Mouse (Mus musculus): ENCODE results near the gene Amhr2.

The Amhr2 gene

DNA sequence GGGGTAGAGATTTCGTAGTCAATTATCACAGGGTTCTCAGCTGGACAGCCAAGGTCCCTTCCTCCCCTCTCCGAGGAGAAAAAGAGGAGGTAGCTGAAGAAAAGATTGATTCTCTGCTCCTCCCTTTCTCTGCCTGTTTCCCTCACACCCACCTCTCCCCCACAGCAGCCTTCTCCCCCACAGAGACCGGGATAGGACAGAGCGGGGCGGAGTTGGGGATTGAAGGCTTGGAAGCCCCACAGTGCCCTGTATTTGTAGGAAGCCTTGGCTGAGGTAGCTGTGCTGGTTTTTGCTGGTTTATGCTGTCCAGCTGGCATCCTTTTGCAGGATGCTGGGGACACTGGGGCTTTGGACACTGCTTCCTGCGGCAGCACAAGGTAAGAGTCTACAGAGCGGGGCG lies at the start of gene Amhr2:
Gene Amhr2 (plus strand): TSS at position 222 of the 400 bp plus-strand sequence.
- no peak for DNase-seq

DNA sequence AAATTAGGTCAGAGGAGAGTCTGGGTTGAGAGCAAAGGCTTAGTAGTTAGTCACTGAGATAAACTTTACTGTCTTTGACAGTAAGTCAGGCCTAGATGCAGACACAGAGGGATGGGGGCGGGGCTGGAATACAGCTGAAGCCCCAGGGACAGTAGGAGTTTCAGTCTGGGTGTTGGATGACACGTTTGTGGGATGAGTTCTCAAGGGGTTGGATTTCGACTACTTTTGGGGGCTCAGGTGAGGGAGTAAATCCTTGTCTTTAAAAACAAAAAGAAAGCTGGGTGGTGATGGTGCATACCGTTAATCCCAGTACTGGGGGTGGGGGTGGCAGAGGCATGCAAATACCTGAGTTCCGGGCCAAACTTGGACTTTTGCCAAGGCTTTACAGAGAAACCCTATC lies 46.5 kb upstream of the Amhr2 start:
- DNase-seq, result no peak

DNA sequence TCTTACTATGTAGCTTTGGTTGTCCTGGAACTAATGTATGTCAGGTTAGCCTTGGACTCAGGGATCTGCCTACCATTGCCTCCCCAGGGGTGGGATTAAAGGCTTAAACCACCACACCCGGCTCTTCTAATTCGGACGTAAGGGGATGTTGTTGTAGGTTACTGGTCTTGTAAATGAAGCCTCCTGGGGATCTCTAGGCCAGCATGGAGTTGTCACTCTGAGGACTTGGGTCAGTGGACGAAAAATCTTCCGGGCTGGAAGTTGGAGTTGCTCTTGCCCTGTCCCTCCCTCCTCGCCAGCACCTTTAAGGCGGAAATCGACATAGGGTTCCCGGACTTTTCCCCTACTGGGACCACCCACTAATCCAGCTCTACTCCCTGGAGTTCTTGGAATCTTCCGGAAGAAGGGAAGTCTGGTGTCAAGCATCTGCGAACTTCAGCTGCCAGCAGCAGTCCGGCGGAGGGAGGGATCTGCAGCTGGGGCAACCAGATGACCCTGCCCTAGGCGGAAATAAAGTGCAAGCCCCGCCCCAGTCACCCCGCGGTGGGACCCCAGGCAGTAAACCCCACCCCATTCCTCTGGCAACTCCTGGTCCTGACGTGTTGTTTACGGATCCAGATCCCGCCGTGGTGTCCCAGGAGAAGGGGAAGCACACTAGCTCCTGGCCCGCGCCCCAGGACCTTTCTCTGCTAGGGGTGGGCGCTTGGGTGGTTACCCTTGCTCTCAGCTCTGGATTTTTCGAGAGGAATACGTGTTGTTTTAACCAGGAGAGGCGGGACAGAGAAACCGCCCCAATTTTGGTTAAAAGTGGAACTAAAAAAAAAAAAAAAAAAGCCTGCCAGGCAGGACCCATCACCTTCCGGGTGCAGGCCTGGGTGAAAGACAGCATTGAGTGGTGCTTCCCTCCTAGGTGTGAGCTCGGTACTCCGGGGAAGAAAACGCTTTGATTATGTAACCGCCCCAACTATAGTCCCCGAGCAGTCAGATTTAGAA lies 45.6 kb upstream of the Amhr2 start:
- peak; percentile 69 for DNase-seq

DNA sequence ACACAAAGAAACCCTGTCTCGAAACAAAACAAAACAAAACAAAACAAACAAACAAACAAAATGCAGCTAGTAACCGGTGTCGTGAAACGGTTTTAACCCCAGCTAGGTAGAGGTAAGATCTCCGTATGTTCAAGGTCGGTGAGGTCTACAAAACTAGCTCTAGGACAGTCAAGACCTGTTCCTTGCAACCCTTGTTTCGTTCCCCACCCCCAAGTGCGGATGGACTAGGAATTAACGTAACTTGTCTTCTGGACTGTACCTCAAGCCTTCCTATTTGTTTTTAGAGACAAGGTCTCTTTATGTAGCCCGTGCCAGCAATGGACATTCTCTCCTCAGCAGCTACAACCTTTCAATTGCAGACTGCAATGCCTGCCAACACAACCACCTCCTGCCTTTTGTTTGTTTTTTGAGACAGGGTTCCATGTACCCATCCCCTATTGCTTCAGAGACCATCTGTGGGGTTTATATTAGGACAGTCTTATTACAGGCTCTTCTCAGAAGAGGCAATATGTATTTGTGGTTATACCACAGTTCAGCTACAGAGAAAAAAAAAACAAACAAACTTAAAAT lies 44.6 kb upstream of the Amhr2 start:
- DNase-seq, result no peak

DNA sequence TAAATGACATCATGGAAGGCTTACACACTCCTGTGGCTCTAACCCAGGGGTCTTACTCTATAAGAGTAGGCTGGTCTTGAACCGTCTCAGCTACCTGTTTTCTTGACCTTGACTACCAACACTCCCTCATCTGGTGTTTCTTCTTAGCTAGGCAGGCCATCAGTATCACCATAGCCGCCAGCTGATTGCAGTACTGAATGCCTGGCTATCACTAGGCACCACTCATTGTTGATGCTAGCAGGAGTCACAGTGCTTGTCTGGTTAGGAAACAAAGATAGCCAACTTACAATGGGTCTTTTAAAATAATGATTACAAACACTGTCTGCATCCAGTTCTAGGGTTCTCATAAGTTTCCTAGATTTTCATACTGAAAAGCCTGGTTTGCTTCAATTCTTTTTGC lies 43.9 kb upstream of the Amhr2 start:
- DNase-seq, result no peak

DNA sequence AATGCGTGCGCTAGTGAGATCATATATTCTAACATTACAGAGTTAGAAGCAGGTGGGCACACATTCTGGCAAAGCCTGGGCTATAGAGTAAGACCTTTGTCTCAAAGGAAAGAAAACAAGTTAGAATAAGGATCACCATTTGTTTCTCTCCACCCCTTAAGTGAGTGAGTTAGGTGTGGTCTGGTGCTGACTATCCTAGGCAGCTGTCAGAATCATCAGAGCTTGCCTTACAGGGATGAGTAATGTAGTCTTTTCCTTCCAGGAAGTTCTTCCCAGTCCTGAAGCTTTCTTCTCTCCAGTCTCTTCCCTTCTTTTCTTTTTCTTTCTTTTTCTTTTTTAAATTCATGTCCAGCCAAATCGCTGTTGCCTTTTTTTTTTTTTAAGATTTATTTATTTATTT lies 43.0 kb upstream of the Amhr2 start:
- DNase-seq, result no peak

DNA sequence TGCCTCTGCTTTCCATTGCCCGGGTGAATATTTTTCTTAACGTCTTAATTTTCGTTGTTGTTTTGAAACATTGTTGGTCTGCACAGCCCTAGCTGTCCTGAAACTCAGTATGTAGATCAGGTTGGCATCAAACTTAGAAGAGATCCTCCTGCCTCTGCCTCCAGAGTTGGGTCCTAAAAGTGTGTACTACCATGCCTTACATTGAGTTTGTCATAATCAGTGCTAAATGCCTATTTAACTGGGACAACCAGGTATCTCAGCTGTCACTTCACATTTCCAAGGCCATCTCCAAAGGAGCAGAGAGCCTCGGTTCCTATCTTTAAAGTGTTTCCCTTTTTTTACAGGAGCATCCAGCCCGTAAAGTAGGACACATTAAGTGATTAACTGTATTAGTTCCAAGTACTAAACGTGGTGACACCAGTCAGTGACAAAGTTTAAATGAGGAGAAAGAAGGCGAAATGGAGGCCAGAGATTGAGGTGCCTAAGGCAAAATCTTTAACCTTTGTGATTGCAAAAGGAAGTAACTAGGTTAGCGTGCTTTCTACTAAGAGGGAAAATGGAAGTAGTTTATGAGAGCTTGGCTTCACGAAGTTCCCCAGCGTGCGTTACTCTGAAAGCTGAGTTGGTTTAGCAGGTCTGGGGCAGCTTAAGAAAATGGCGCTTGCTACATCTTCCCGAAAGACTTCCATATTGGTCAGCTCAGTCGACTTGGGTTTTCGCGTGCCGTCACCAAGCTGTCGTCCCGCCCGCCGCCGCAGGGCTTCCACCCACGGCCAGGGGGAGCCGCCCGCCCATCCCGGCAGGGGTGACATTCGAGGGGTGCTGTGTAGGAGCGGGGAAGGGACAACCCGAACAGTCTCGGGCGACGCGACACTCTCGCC lies 40.3 kb upstream of the Amhr2 start:
- DNase-seq, result no peak

DNA sequence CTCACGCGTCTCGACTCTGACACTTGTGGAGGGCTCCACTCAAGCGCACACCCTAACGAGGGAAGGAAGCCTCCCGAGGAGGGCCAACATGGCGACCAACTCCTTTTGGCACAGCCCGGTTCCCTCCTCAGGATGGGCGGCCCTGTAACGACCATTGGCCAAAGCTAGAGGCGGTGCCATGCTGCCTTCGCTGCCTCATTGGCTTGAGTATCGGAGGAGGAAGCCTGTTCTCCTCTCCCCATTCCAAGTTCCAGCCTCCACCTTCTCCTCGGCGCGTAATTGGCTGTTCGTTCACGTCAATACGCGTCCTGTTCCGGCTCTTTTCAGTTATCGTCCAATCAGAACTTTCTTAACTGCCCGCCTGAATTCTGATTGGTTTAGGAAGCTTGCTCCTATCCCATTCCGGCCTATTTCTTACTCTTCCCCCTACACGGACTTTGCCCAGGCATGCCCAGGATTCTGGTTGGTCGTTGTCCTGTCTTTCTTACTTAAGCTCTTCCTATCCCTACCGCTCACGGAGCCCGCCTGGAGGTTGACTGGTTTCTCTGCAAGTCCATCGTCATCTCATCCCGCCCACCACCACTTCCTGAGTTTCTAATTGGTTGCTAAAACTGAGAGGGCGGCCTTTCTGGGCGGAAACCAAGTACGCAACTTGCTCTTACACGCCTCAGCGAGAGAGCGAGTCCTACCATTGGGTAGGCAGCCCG lies 39.5 kb upstream of the Amhr2 start, which contains the start of gene Sp1:
Gene Sp1 (plus strand): TSS at position 655 of the 707 bp plus-strand sequence.
- DNase-seq, result peak; percentile 100

DNA sequence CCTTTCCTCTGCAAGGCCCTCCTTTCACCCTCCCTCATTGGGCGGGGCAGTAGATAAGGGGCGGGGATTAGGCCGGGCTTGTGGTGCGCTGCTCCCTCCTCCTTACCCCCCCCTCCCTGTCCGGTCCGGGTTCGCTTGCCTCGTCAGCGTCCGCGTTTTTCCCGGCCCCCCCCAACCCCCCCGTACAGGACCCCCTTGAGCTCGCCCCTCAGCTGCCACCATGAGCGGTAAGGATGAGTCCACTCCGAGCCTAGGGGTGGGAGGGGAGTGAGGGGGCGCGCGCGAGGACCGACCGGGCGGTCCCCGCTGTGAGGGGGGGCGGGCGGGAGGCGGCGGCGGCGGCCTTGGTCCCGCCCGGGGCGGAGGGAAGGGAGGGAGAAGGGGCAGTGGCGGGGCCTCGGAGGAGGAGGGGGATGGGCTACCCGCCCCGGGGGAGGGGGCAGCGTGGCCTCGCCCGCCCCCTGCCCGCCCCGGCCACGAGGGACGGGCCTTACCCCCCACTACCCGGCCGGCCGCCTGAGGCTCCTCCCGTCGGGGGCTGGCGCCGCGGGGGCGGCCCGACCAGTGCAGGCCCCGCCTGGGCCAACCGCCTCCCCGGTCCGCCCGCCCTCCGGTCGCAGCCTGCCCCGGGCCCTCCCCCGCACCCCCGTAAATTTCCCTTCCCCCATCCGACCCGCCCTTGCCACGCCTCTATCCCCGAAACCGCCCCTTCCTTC lies 38.8 kb upstream of the Amhr2 start:
- DNase-seq, result peak; percentile 69

DNA sequence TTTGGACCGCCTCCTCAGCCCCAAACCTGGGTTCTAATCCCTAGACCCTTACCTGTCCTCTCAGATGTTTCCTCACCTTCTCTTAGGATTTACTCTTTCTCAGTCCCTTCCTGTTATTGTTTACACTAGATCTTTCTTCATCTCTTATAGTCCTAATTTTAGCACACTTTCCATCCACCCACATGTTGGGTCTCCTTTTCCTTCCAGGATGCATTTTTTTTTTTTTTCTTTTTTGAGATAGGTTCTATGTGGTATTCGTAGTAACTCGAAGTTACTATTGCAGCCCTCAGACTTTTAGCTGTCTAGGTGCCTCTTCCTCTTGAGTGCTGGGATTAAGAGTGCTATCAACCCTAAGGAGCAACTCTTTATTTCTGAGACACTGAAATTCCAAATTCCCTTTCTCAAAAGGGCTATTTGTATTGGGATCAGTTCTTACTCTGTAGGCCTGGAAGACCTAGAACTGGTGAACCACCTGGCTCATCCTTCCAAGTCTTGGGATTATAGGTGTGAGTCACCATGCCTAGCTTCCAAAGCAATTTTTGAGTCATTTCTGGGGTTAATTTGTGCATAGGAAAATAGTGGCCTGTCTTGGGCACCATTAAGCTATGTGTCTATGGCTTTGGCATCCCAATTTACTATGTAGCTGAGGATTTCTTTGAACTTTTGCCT lies 38.1 kb upstream of the Amhr2 start:
- no peak for DNase-seq

DNA sequence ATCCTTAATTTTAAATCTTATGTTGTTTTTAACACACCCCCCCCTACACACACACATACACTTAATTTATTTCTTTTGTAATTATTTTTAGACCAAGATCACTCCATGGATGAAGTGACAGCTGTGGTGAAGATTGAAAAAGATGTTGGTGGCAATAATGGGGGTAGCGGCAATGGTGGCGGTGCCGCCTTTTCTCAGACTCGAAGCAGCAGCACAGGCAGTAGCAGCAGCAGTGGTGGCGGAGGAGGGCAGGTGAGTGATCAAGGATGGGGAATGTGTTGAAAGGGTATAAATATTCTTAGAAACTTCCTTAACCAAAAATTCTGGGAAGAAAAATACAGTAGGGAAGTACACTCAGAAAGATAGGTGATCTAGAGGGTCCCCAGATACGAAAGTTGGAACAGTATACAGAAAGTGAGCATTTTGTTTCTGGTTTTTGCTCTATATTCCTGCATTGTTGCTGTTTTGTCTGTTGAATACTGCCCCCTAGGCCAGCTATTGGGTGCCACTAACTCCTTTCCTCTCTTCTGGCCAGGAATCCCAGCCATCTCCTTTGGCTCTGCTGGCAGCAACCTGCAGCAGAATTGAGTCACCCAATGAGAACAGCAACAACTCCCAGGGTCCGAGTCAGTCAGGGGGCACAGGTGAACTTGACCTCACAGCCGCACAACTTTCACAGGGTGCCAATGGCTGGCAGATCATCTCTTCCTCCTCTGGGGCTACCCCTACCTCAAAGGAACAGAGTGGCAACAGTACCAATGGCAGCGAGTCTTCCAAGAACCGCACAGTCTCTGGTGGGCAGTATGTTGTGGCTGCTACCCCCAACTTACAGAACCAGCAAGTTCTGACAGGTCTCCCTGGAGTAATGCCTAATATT lies 37.2 kb upstream of the Amhr2 start:
- DNase-seq, result no peak

DNA sequence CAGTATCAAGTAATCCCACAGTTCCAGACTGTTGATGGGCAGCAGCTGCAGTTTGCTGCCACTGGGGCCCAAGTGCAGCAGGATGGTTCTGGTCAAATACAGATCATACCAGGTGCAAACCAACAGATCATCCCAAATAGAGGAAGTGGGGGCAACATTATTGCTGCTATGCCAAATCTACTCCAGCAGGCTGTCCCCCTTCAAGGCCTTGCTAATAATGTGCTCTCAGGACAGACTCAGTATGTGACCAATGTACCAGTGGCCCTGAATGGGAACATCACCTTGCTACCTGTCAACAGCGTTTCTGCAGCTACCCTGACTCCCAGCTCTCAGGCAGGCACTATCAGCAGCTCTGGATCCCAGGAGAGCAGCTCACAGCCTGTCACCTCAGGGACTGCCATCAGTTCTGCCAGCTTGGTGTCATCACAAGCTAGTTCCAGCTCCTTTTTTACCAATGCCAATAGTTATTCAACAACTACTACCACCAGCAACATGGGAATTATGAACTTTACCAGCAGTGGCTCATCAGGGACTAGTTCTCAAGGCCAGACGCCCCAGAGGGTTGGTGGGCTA lies 36.5 kb upstream of the Amhr2 start:
- DNase-seq, result no peak

DNA sequence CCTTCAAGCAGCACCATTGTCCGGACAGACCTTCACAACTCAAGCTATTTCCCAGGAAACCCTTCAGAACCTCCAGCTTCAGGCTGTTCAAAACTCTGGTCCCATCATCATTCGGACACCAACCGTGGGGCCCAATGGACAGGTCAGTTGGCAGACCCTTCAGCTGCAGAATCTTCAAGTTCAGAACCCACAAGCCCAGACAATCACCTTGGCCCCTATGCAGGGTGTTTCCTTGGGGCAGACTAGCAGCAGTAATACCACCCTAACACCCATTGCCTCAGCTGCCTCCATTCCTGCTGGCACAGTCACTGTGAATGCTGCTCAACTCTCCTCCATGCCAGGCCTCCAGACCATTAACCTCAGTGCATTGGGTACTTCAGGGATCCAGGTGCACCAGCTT lies 35.9 kb upstream of the Amhr2 start:
- DNase-seq, result no peak

DNA sequence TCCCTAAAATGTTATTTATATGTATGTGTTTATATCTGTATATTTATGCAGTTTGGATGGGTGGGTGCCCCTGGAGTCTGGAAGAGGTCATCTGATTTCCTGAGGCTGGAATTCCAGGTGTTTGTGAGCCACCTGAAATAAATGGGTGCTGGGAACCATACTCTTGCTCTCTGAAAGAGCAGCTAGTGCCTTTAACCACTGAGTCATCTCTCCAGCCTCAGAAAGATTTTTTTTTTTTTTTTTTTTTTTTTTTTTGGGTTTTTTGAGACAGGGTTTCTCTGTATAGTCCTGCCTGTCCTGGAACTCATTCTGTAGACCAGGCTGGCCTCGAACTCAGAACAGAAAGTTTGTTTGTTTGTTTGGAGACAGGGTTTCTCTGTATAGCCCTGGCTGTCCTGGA lies 34.1 kb upstream of the Amhr2 start:
- no peak for DNase-seq

DNA sequence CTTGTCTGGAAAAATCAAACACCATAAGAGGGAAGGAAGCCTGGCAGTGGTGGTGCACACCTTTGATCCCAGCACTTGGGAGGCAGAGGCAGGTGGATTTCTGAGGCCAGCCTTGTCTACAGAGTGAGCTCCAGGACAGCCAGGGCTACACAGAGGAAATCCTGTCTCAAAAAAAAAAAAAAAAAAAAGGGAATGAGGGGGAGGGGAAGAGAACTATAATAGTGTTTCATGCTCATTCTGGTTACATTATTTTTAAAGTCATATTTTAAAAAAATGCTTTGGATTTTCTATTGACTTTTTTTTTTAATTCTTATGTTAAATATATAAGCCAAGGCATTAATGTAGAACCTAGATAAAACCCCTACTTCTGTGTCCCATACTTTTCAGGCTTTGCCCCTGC lies 31.5 kb upstream of the Amhr2 start:
- DNase-seq, result no peak

DNA sequence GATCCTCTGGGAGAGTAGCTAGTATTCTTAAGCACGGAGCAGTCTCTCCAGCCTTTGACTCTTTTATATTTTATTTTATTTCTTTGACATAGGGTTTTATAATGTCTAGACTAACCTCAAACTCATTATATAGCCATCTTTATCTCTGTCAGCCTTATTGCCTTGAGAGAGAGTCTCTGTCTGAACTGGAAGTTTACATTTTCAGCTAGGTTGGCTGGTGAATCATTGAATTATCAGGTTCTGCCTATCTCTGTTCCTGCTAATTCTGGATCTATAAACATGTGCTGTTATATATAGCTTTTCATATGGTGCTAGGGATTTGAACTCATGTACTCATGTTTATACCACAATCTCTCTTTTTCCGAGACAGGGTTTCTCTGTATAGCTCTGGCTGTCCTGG lies 27.6 kb upstream of the Amhr2 start:
- no peak for DNase-seq

DNA sequence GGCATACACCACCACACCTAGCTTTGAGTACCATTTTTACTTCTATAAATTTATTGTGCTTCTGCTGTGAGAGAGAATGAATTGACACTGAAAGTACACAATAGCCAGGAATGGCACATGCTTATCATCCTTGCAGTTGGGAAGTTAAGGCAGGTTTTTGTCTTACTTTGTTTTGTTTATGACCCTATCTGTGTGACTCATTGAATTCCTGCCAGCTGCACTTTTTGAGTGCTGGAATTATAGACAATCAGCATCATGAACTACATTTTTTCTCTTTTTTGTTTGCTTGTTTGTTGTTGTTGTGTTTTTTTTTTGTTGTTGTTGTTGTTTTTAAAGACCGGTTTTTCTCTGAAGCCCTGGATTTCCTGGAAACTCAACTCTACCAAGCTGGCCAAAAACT lies 24.2 kb upstream of the Amhr2 start:
- no peak for DNase-seq

DNA sequence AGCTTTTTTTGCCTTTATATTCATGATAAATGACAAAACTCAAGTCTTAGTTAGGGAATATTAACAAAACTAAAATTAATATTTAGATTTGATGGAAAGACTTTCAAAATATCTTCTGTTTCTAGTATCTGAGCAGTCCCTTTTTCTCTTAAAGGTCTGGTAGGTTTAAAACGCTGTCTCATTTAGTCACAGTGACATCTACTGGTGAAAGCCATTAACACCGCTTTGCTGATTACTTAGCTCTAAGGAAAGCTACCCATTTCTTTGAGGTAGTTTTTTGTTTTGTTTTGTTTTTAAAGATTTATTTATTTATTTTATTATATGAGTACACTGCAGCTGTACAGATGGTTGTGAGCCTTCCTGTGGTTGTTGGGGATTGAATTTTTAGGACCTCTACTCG lies 23.7 kb upstream of the Amhr2 start:
- no peak for DNase-seq

DNA sequence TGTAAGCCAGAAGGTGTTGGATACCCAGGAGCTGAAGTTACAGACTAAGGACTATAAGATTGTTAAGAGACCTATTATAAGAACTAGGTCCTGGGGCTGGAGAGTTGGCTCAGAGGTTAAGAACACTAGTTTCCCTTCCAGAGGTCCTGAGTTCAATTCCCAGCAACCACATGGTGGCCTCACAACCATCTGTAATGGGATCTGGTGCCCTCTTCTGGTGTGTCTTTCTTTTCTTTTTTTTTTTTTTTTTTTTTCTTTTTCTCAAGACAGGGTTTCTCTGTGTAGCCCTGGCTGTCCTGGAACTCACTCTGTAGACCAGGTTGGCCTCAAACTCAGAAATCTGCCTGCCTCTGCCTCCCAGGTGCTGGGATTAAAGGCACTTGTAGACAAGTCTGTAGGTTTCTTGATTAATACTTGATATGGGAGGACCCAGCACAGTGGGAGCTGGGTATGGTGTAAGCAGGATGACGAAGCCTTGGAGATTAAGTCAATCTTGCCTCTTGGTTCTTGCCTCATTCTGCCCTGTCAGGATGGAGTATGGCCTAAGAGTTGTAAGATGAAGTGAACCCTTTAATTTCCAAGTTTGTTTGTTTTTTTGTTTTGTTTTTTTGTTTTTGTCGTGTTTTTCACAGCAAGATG lies 21.4 kb upstream of the Amhr2 start:
- no peak for DNase-seq

All from right cerebral cortex, adult 18-20 months (tissue).